Mouse (Mus musculus) natural killer cell, adult 2 months (primary cell): ENCODE data around the gene Meis2.
A peak's percentile ranks its signal among the peaks of the same experiment; 100 is the strongest.

Source experiments
- DNase-seq, 2 experiments: peaks; one replicate each; pipeline ENCODE4 v3.0.0; 2022; ENCODE audit warnings: low spot score in 2 of 2

Gene Meis2

GRCm38 (mm10) chr2:116068461-116068860 is 2.8 kb upstream of the Meis2 start:
- DNase-seq: no peak

- DNase-seq: no peak
Measured at GRCm38 (mm10) chr2:116067711-116068110, 2.1 kb upstream of the Meis2 start.

DNA sequence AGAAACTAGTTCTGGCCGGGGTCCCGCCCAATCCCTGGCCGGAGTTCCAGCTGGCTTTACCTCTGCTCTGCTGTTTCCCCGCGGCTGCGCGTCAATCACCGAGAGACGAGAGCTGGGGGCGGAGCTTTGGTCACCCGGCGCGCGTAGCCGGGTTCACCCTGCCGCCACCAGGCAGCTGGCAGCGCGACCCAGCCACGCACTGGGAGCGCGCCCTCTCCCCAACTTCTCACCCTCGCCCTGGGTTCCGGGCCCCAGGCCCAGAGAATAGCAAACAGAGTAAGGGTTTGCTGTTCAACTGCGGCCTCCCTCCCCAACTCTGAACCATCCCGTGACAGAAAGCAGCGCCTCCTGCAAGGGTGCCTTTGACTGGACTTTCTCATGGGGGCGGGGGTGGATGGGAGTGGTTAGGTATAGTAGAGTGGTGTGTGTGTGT is 1.4 kb upstream of the Meis2 start:
- peak in 1 of 2 experiments; percentile 18 for DNase-seq

- no peak for DNase-seq
Measured at GRCm38 (mm10) chr2:116066057-116066941, 660 bp upstream of the Meis2 start.

GRCm38 (mm10) chr2:116065057-116065456 is 582 bp downstream of the Meis2 start:
- DNase-seq: no peak

GRCm38 (mm10) chr2:116064521-116064920 is 1.1 kb downstream of the Meis2 start:
- DNase-seq: no peak

GRCm38 (mm10) chr2:116063819-116064293 is 1.8 kb downstream of the Meis2 start:
- DNase-seq: no peak

- no peak for DNase-seq
Measured at GRCm38 (mm10) chr2:116062761-116063441, 2.7 kb downstream of the Meis2 start.

DNA sequence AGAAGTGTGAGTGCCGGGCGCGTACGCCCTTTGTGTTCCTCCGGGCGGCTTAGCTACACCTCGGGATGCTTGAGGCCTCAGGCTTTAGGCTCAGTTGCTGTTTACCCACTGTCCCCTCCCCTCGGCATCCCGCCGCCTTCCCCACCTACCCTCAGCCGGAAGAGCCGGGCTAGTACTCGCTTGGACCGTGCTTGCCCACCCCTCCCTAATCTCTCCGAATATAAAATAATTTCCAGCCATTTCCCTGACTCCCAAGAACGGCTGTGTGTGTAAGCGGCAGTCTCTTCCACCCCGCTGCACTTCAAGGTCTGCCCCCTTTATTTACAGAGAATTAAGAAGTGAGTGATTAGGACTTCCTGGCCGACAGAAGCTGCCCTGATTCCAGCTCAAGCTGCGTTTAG is 3.4 kb downstream of the Meis2 start:
- DNase-seq: no peak

DNA sequence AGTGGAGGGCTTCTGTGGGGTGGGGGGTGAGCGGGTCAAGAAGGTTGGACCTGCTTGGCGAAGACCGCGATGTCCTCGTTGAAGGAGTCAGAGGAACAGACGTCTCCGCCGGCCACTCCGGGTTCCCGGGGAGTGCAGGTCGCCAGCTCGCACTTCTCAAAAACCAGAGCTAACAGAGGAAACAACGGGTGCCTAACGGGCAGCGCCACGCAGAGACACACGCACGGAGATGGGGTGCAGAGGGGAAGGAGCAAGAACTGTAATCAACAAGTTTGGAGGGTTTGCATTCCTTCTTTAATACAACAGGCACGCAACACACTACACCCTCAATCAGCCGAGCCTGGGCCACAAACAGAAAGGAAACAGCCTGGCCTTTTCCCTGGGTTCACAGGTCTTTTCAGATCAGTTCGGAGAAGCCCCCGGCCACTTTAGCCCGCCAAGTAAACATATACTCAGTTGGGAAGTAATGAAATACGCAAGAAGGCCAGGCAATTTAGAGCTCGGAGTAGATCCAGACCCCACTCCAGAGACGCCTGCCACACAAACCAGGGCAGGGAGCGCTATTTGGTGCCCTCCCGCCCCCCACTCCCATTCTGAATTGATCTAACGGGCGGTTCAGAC is 4.1 kb downstream of the Meis2 start:
- DNase-seq: no peak

- DNase-seq: no peak
Measured at GRCm38 (mm10) chr2:116060701-116061400, 4.8 kb downstream of the Meis2 start.

- no peak for DNase-seq
Measured at GRCm38 (mm10) chr2:116060210-116060609, 5.4 kb downstream of the Meis2 start.

DNA sequence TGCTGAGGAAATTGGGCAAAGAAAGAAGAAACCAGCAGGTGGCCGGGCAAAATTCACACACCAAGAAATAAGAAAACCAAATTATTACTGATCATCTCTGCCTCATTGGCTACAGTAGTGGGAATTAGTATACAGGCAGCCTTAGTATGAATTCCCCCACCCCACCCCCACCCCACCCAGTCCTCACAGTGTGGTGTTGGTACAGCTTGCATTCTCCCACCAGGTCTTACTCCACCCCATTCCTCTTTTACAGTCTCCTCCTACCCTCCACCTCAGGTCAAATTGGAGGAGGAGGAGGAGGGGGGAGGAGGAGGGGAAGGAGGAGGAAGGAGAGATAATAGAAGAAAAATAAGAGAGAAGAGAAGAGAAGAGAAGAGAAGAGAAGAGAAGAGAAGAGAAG is 6.0 kb downstream of the Meis2 start:
- DNase-seq: no peak

DNA sequence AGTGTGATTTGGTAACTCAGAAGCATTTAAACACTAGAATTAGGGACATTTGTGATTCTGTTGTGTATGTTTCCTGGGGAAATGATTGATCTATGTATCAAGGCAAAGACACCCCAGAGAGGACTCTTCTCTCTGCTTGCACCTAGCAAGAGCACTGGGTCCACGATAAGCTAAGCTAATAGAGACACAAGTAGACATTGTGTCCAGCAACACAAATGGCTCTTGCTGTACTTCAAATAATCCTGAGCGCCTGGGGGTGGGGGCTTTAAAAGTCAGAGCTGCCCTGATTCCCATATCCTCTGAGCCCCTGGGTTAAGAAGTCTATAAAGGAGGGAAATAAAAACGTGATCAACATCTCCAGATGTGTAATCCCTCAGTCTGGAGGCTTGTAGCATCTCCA is 6.6 kb downstream of the Meis2 start:
- DNase-seq: no peak

- no peak for DNase-seq
Measured at GRCm38 (mm10) chr2:116058511-116058910, 7.1 kb downstream of the Meis2 start.

DNA sequence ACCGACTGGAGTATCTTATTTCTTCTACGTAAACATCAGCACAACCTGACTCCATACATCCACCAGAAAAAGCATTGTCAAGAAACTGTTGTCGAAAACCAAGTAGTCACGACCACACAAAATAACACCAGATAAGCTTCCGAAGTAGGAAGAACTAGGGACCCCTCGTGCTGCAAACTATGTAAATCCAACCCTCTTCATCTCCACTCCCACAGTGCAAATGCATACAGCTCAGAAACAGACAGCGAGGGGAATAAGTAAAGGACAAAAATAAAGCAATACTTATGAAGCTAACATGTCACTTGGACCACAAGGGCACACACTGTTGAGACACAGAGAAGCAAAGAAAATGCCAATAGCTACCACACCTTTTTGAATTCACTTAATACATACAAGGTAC is 8.8 kb downstream of the Meis2 start:
- DNase-seq: no peak

DNA sequence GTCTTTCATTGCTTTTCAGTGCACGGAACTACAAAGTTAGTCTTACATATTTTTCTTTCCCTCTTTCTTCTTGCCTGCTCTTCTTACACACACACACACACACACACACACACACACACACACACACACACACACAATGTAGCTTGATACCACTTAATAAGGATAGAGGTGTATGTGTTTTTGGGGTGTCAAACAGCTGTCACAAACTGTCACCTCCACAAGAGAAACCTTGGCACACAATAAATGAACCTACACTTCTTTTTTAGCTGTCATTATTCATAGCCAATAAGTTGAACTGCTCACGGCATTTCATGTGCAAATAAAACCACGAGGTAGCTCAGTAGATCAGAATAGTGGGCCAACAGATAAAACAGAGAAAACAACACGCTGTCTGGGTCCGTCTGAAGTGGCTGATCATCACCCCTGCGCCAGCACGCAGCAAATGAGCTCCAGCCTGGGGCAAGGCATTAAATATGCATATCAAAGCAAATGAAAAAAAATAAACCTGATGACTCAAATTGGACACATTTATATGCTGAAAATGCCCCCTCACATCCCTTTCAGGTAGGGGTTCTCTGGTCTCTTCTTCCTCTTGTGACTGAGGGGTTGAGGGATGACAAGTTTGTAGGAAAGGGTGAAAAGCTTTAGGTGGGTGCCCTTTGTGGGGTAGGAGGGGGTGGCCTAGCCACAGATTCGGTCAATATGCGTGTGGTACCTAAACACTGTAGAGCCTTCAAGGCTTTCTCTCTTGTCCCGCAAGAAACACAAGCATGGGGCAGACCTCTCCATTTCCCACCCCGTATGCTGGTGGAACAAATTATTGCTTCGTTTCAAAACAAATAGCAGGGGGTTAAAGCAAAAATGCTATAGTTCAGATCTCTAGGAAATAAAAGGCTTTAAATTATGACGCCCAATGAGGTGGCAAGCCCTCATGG is 9.7 kb downstream of the Meis2 start:
- DNase-seq: no peak

- no peak for DNase-seq
Measured at GRCm38 (mm10) chr2:116053931-116054330, 11.7 kb downstream of the Meis2 start.

DNA sequence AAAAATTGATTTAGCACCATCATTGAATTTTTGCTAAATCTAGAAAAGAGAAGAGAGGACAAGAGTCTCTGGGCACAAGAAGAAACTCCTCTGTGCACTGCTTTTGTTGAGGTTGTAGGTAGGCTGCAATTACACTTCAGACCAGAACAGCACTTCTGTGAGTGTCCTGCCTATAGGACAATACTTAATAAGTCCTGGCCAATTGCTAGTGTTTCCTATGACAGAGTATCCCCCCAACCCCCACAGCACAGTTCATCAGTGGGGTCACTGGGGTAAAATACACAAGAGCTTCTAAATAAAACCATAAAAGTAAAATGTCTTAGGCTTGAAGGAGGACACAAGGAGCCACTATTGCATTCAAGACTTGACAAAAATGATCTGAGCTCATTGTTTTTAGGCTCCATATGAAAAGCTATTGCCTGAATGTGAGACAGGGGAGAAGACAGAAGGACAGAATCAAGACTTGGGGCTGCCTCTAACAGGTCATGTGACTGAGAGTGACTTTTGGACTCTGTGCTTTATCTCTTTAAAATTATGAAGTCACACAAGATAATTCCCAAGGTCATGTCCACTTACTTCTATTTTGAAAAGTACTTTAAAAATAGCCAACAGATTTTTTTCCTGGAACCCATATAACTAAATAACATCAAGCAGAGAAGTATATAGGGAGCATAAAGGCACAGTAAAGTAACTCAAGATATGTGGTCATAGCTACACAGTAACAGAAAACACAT is 12.8 kb downstream of the Meis2 start:
- DNase-seq: no peak
